Mouse (Mus musculus): ENCODE measurements around the gene Enpp4. TPM values are rescaled to one million over a fixed set of nuclear protein-coding genes. Genes with fewer than 3 reads are reported as not detected.

The Enpp4 gene
- polyA plus RNA-seq, 1 experiment from 2014 or later: 5.4 TPM

- Histone ChIP-seq H3K9me3 (ENCODE audit: control insufficient read depth, low read length) (no peaks in the 10 kb centered on the region), H3K4me3 (ENCODE audit: low read length) (no peak overlapping the region)
- ATAC-seq (ENCODE audit: low FRiP score, low TSS enrichment): no peak
These were observed 27.8 kb downstream of the Enpp4 start for GRCm38 (mm10) chr17:44077843-44078160.

GRCm38 (mm10) chr17:44077146-44077842, 28.3 kb downstream of the Enpp4 start:
- Histone ChIP-seq H3K4me3 (ENCODE audit: low read length) (no peak overlapping the region), H3K27ac (ENCODE audit: low read depth, low read length) (no peak overlapping the region), H3K9ac (ENCODE audit: low read depth, low read length) (no peak overlapping the region), H3K27me3 (ENCODE audit: control insufficient read depth, insufficient read depth, low read length) (peaks cover 3% of the 10 kb centered on the region; the same call in 1 of the 2 replicates), H3K9me3 (ENCODE audit: control insufficient read depth, low read length) (no peaks in the 10 kb centered on the region), H3K4me2 (replicated peaks; ENCODE audit: low read depth, low read length) (no peak overlapping the region), H3K36me3 (ENCODE audit: control insufficient read depth, insufficient read depth, low read length) (no peaks in the 10 kb centered on the region), H3K4me1 (ENCODE audit: control insufficient read depth, insufficient read depth, low read length) (no peaks in the 10 kb centered on the region)
- 85% methylated on average over 12 of the region's 12 CpGs for WGBS
- ATAC-seq (ENCODE audit: low FRiP score, low TSS enrichment): no peak

More at GRCm38 (mm10) chr17:44077843-44078160, 27.8 kb downstream of the Enpp4 start:
- no peak overlapping the region for H3K4me2 ChIP-seq (replicated peaks; ENCODE audit: low read depth, low read length)
- no peaks in the 10 kb centered on the region for H3K36me3 ChIP-seq (ENCODE audit: control insufficient read depth, insufficient read depth, low read length)
- no peak overlapping the region for H3K27ac ChIP-seq (ENCODE audit: low read depth, low read length)
- H3K27me3 ChIP-seq (ENCODE audit: control insufficient read depth, insufficient read depth, low read length): peaks cover 3% of the 10 kb centered on the region; the same call in 1 of the 2 replicates
- WGBS: 79% methylated on average over 2 of the region's 2 CpGs
- no peaks in the 10 kb centered on the region for H3K4me1 ChIP-seq (ENCODE audit: control insufficient read depth, insufficient read depth, low read length)
- no peak overlapping the region for H3K9ac ChIP-seq (ENCODE audit: low read depth, low read length)

- H3K4me3 ChIP-seq (ENCODE audit: low read length): no peak overlapping the region
- peaks cover 3% of the 10 kb centered on the region; the same call in 1 of the 2 replicates for H3K27me3 ChIP-seq (ENCODE audit: control insufficient read depth, insufficient read depth, low read length)
- WGBS: 53% methylated on average over 6 of the region's 6 CpGs
- no peak overlapping the region for H3K27ac ChIP-seq (ENCODE audit: low read depth, low read length)
- ATAC-seq (ENCODE audit: low FRiP score, low TSS enrichment): no peak
- H3K4me2 ChIP-seq (replicated peaks; ENCODE audit: low read depth, low read length): no peak overlapping the region
- no peaks in the 10 kb centered on the region for H3K4me1 ChIP-seq (ENCODE audit: control insufficient read depth, insufficient read depth, low read length)
- no peaks in the 10 kb centered on the region for H3K36me3 ChIP-seq (ENCODE audit: control insufficient read depth, insufficient read depth, low read length)
- H3K9ac ChIP-seq (ENCODE audit: low read depth, low read length): no peak overlapping the region; the same call in 1 of the 2 replicates
- no peaks in the 10 kb centered on the region for H3K9me3 ChIP-seq (ENCODE audit: control insufficient read depth, low read length)
These were observed 29.4 kb downstream of the Enpp4 start for GRCm38 (mm10) chr17:44076051-44076680.

GRCm38 (mm10) chr17:44075601-44076000, 30.0 kb downstream of the Enpp4 start:
- no peaks in the 10 kb centered on the region for H3K36me3 ChIP-seq (ENCODE audit: control insufficient read depth, insufficient read depth, low read length)
- no peaks in the 10 kb centered on the region for H3K9me3 ChIP-seq (ENCODE audit: control insufficient read depth, low read length)
- H3K27ac ChIP-seq (ENCODE audit: low read depth, low read length): no peak overlapping the region
- no peak overlapping the region for H3K4me2 ChIP-seq (replicated peaks; ENCODE audit: low read depth, low read length)
- H3K9ac ChIP-seq (ENCODE audit: low read depth, low read length): no peak overlapping the region
- WGBS: 75% methylated on average over 3 of the region's 3 CpGs
- H3K4me3 ChIP-seq (ENCODE audit: low read length): no peak overlapping the region
- no peaks in the 10 kb centered on the region for H3K4me1 ChIP-seq (ENCODE audit: control insufficient read depth, insufficient read depth, low read length)
- peaks cover 3% of the 10 kb centered on the region; the same call in 1 of the 2 replicates for H3K27me3 ChIP-seq (ENCODE audit: control insufficient read depth, insufficient read depth, low read length)
- ATAC-seq (ENCODE audit: low FRiP score, low TSS enrichment): no peak

GRCm38 (mm10) chr17:44071680-44072079, 33.9 kb downstream of the Enpp4 start:
- Histone ChIP-seq H3K27ac (ENCODE audit: low read depth, low read length) (no peak overlapping the region), H3K9ac (ENCODE audit: low read depth, low read length) (no peak overlapping the region), H3K4me2 (replicated peaks; ENCODE audit: low read depth, low read length) (no peak overlapping the region), H3K4me1 (ENCODE audit: control insufficient read depth, insufficient read depth, low read length) (no peaks in the 10 kb centered on the region), H3K4me3 (ENCODE audit: low read length) (no peak overlapping the region), H3K36me3 (ENCODE audit: control insufficient read depth, insufficient read depth, low read length) (no peaks in the 10 kb centered on the region), H3K9me3 (ENCODE audit: control insufficient read depth, low read length) (no peaks in the 10 kb centered on the region), H3K27me3 (ENCODE audit: control insufficient read depth, insufficient read depth, low read length) (no peaks in the 10 kb centered on the region)
- ATAC-seq (ENCODE audit: low FRiP score, low TSS enrichment): no peak

GRCm38 (mm10) chr17:44068876-44069275, 36.7 kb downstream of the Enpp4 start:
- no peak overlapping the region for H3K4me2 ChIP-seq (replicated peaks; ENCODE audit: low read depth, low read length)
- H3K27me3 ChIP-seq (ENCODE audit: control insufficient read depth, insufficient read depth, low read length): no peaks in the 10 kb centered on the region
- H3K4me3 ChIP-seq (ENCODE audit: low read length): no peak overlapping the region
- H3K27ac ChIP-seq (ENCODE audit: low read depth, low read length): no peak overlapping the region
- WGBS: 75% methylated on average over 6 of the region's 6 CpGs
- no peaks in the 10 kb centered on the region for H3K9me3 ChIP-seq (ENCODE audit: control insufficient read depth, low read length)
- H3K9ac ChIP-seq (ENCODE audit: low read depth, low read length): no peak overlapping the region
- no peaks in the 10 kb centered on the region for H3K4me1 ChIP-seq (ENCODE audit: control insufficient read depth, insufficient read depth, low read length)
- H3K36me3 ChIP-seq (ENCODE audit: control insufficient read depth, insufficient read depth, low read length): no peaks in the 10 kb centered on the region
- no peak for ATAC-seq (ENCODE audit: low FRiP score, low TSS enrichment)

- WGBS: 53% methylated on average over 5 of the region's 5 CpGs
- Histone ChIP-seq H3K4me1 (ENCODE audit: control insufficient read depth, insufficient read depth, low read length) (no peaks in the 10 kb centered on the region), H3K4me2 (replicated peaks; ENCODE audit: low read depth, low read length) (no peak overlapping the region), H3K9ac (ENCODE audit: low read depth, low read length) (no peak overlapping the region), H3K36me3 (ENCODE audit: control insufficient read depth, insufficient read depth, low read length) (no peaks in the 10 kb centered on the region), H3K27me3 (ENCODE audit: control insufficient read depth, insufficient read depth, low read length) (no peaks in the 10 kb centered on the region), H3K4me3 (ENCODE audit: low read length) (no peak overlapping the region), H3K9me3 (ENCODE audit: control insufficient read depth, low read length) (no peaks in the 10 kb centered on the region), H3K27ac (ENCODE audit: low read depth, low read length) (no peak overlapping the region)
- no peak for ATAC-seq (ENCODE audit: low FRiP score, low TSS enrichment)
These were observed 44.2 kb downstream of the Enpp4 start for GRCm38 (mm10) chr17:44061289-44061890.

- Histone ChIP-seq H3K9ac (ENCODE audit: low read depth, low read length) (no peak overlapping the region), H3K4me1 (ENCODE audit: control insufficient read depth, insufficient read depth, low read length) (no peaks in the 10 kb centered on the region), H3K27ac (ENCODE audit: low read depth, low read length) (no peak overlapping the region), H3K27me3 (ENCODE audit: control insufficient read depth, insufficient read depth, low read length) (no peaks in the 10 kb centered on the region), H3K4me3 (ENCODE audit: low read length) (no peak overlapping the region), H3K9me3 (ENCODE audit: control insufficient read depth, low read length) (no peaks in the 10 kb centered on the region), H3K4me2 (replicated peaks; ENCODE audit: low read depth, low read length) (no peak overlapping the region), H3K36me3 (ENCODE audit: control insufficient read depth, insufficient read depth, low read length) (no peaks in the 10 kb centered on the region)
- 91% methylated on average over 1 of the region's 1 CpGs for WGBS
- no peak for ATAC-seq (ENCODE audit: low FRiP score, low TSS enrichment)
These were observed 44.8 kb downstream of the Enpp4 start for GRCm38 (mm10) chr17:44060781-44061180.

GRCm38 (mm10) chr17:44058145-44058544, 47.5 kb downstream of the Enpp4 start:
- H3K36me3 ChIP-seq (ENCODE audit: control insufficient read depth, insufficient read depth, low read length): no peaks in the 10 kb centered on the region

More at GRCm38 (mm10) chr17:44058145-44058544, 47.5 kb downstream of the Enpp4 start:
- Histone ChIP-seq H3K27ac (ENCODE audit: low read depth, low read length) (no peak overlapping the region), H3K27me3 (ENCODE audit: control insufficient read depth, insufficient read depth, low read length) (no peaks in the 10 kb centered on the region), H3K9ac (ENCODE audit: low read depth, low read length) (no peak overlapping the region), H3K9me3 (ENCODE audit: control insufficient read depth, low read length) (no peaks in the 10 kb centered on the region), H3K4me3 (ENCODE audit: low read length) (no peak overlapping the region), H3K4me1 (ENCODE audit: control insufficient read depth, insufficient read depth, low read length) (no peaks in the 10 kb centered on the region), H3K4me2 (replicated peaks; ENCODE audit: low read depth, low read length) (no peak overlapping the region)
- ATAC-seq (ENCODE audit: low FRiP score, low TSS enrichment): no peak
